Mouse (Mus musculus) liver, adult 2 months (tissue): ENCODE measurements at regions not wholly inside any gene's neighbourhood (a gene's known extent, or its start where the extent isn't known, plus 50 kb on each side); places are given as distances from the start of the nearest gene placed in this dataset.

Source experiments
- CTCF ChIP-seq: fragments of 200-500 bp; IDR thresholded peaks from 2 replicates; pipeline ENCODE4 v1.5.1; 2011; ENCODE audit warnings: low read depth, low read length, control low read depth
- POLR2A ChIP-seq: fragments of 200-500 bp; IDR thresholded peaks from 2 replicates; pipeline ENCODE4 v1.6.1; 2011; ENCODE audit warnings: low read length, control low read depth; ENCODE audit not compliant: insufficient read depth; ENCODE audit errors: extremely low read depth

GRCm38 (mm10) chr13:47368041-47368823, 245.8 kb downstream of the Rnf144b start:
- TF ChIP-seq POLR2A = no peak
- no peak for TF ChIP-seq CTCF
